Mouse (Mus musculus): ENCODE results near the gene Slc9b2. TPM values are rescaled to one million over a fixed set of nuclear protein-coding genes. Genes with fewer than 3 reads are reported as not detected.

Gene Slc9b2
- 2.7 TPM for polyA plus RNA-seq (2014; fragmentation: Illumina TruSeq; extraction: RNeasy Lipid Tissue Mini Kit (QIAGEN cat#74804))

DNA sequence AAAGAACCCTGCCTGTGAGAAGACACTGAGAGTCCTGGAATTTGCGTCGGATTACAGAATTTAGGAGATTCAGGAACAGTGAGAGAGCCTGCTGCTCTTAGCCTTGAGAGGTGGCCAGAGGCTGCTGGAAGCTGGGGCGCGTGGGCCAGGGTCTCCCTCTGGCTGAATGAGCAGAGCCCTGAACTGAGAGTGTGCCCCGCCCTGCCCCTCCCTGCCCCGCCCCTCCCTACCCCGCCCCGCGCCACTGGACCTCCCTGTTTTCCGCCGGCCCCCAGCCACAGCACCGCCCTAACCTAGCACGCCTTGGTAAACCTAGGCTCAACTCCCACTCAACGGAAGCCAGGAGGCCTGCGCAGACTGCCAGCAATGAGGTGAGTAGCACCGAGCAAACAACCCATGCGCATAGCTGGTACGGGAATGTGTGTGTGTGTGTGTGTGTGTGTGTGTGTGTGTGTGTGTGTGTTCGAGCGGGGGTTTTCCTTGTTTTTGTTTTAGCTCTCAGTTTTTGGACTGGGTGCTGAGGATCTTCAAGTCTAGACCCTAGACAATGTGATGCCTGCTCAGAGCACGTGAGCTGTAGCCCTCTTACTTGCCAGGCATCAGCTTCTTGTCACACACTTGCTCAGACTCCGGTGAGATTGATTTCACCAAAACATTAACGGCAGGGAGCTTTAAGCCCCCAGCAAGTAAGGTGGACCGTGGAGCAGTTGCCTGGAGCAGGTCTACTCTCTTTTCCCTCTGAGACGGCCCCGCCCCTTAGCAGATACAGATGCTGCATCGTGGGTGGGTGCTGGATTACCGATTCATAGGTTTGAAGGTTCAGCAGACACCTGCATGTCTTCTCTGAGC is at the start of gene Slc9b2:
Gene Slc9b2, plus strand, starts transcription at position 290 of the 849 bp plus-strand sequence.

DNA sequence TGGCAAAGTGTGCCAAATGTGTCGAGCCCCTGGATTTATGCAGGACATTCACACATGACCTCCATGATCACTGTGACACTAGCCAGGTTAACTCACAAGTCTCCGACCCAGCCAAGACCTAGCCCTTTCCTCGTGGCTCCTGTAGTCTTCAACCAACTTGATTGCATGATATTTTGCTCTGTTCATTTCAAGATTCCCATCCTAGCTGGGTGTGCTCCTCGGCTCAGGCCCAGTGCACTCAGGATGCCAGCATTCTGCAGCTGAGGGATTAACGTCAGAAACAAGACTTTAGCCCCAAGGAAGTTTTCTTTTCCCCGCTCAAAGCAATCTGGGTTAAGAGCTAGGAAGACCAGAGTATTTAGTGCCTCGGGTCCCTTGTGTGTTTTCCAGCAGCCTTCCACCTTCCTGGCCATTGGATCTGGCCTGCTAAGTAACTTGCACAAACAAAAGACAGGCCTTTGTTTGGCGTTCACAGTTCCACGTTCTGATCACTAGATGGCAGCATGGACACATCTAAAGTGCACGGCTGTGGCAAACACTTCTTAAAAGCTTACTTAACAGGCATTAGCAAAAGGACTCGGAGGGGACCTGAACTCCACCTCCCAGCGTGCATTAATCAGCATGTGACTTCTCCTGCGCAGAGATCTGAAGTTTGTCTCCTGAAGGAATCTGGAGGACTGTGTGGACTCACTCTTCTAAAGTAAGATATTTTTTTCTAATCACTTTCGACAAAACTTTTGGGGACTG is 26.7 kb upstream of the Slc9b2 start, which contains the start of gene Bdh2:
Gene Bdh2, plus strand, starts transcription at position 553 of the 747 bp plus-strand sequence.

DNA sequence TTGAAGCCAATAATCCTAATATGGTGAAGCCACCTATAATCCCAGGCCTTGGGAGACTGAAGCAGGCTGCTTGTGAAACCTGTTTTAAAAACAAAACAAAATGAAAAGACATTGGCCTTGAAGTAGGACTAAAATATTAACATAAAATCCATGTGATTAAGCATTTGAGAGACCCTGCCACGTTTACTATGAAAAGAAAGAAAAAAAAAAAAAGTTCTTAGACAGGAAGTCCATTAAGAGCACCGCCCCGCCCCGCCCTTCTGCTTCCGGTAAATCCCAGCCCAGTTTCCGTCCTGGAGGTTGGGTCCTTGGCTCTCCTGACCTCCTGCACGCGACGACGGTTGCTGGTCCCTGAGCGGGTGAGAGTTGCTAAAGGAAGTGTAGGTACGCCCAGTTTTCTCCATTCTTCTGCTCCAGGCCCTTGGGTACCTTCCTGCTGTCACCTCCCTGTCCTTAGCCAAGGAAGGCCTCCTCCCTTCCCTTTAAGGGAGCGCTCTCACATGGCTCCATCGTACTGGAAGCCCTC is 40.3 kb downstream of the Slc9b2 start, which contains the start of gene Slc9b1:
Gene Slc9b1, plus strand, starts transcription at position 291 of the 526 bp plus-strand sequence.

Other genes with a start within 250 kb of the Slc9b2 start
- 31.0 TPM for gene Cenpe, start 95.2 kb upstream of the Slc9b2 start, polyA plus RNA-seq (2014; fragmentation: Illumina TruSeq; extraction: RNeasy Lipid Tissue Mini Kit (QIAGEN cat#74804))
- gene Bdh2, start 26.5 kb upstream of the Slc9b2 start, polyA plus RNA-seq (2014; fragmentation: Illumina TruSeq; extraction: RNeasy Lipid Tissue Mini Kit (QIAGEN cat#74804)) = 4.2 TPM
- 3.0 TPM for gene Slc9b1, start 40.3 kb downstream of the Slc9b2 start, polyA plus RNA-seq (2014; fragmentation: Illumina TruSeq; extraction: RNeasy Lipid Tissue Mini Kit (QIAGEN cat#74804))
- gene Cisd2, start 116.2 kb downstream of the Slc9b2 start, polyA plus RNA-seq (2014; fragmentation: Illumina TruSeq; extraction: RNeasy Lipid Tissue Mini Kit (QIAGEN cat#74804)) = 96.2 TPM
- gene Ube2d3, start 130.4 kb downstream of the Slc9b2 start, polyA plus RNA-seq (2014; fragmentation: Illumina TruSeq; extraction: RNeasy Lipid Tissue Mini Kit (QIAGEN cat#74804)) = 1,779 TPM
- gene Manba, start 177.9 kb downstream of the Slc9b2 start, polyA plus RNA-seq (2014; fragmentation: Illumina TruSeq; extraction: RNeasy Lipid Tissue Mini Kit (QIAGEN cat#74804)) = 22.8 TPM